Mouse (Mus musculus) frontal cortex, adult 2 months (tissue): Measurements from ENCODE around the gene Zbtb16. TPM values are rescaled to one million over a fixed set of nuclear protein-coding genes. Genes with fewer than 3 reads are reported as not detected.

Source experiments
- DNase-seq, 2 experiments: peaks; one replicate each; pipeline ENCODE4 v3.0.0; 2022; ENCODE audit warnings: low spot score in 1 of 2; ENCODE audit errors: extremely low spot score in 1 of 2
- polyA plus RNA-seq: library from polyadenylated mRNA; depleted of rRNA; stranded (reverse); fragments of >200 nt; gene quantifications from 2 replicates; pipeline ENCODE4 v1.2.3, GENCODE M21; 2012

Zbtb16 gene
- polyA plus RNA-seq, 1 experiment, result 16.1 TPM

- DNase-seq, result no peak
These were observed 7.2 kb downstream of the Zbtb16 start for GRCm38 (mm10) chr9:48828839-48829238.

- DNase-seq, result no peak
These were observed 9.6 kb downstream of the Zbtb16 start for GRCm38 (mm10) chr9:48826377-48826889.

- no peak for DNase-seq
These were observed 11.4 kb downstream of the Zbtb16 start for GRCm38 (mm10) chr9:48824533-48825130.

- DNase-seq, result no peak
These were observed 12.2 kb downstream of the Zbtb16 start for GRCm38 (mm10) chr9:48823851-48824250.

GRCm38 (mm10) chr9:48823319-48823705 lies 12.7 kb downstream of the Zbtb16 start:
- no peak for DNase-seq

- no peak for DNase-seq
These were observed 13.3 kb downstream of the Zbtb16 start for GRCm38 (mm10) chr9:48822586-48823318.

- no peak for DNase-seq
These were observed 14.0 kb downstream of the Zbtb16 start for GRCm38 (mm10) chr9:48821916-48822585.

GRCm38 (mm10) chr9:48821431-48821830 lies 14.6 kb downstream of the Zbtb16 start:
- DNase-seq, result no peak

- DNase-seq, result no peak
These were observed 15.2 kb downstream of the Zbtb16 start for GRCm38 (mm10) chr9:48820791-48821190.

- DNase-seq, result no peak
These were observed 16.3 kb downstream of the Zbtb16 start for GRCm38 (mm10) chr9:48819695-48820094.

- no peak for DNase-seq
These were observed 16.9 kb downstream of the Zbtb16 start for GRCm38 (mm10) chr9:48819137-48819536.

GRCm38 (mm10) chr9:48817907-48818306 lies 18.1 kb downstream of the Zbtb16 start:
- DNase-seq, result no peak

GRCm38 (mm10) chr9:48817399-48817793 lies 18.6 kb downstream of the Zbtb16 start:
- no peak for DNase-seq

GRCm38 (mm10) chr9:48816678-48817398 lies 19.2 kb downstream of the Zbtb16 start:
- no peak for DNase-seq

GRCm38 (mm10) chr9:48816157-48816556 lies 19.9 kb downstream of the Zbtb16 start:
- DNase-seq, result no peak

- no peak for DNase-seq
These were observed 21.0 kb downstream of the Zbtb16 start for GRCm38 (mm10) chr9:48814881-48815495.

GRCm38 (mm10) chr9:48813960-48814880 lies 21.8 kb downstream of the Zbtb16 start:
- no peak for DNase-seq

GRCm38 (mm10) chr9:48812352-48812751 lies 23.7 kb downstream of the Zbtb16 start:
- no peak for DNase-seq

- no peak for DNase-seq
These were observed 29.4 kb downstream of the Zbtb16 start for GRCm38 (mm10) chr9:48806591-48806990.
